In genomic region chr10:39898874-39899371, GRCm38 (mm10) we compare ENCODE assay signal across 8 mouse cellular contexts. TPM values are rescaled to one million over a fixed set of nuclear protein-coding genes. Genes with fewer than 3 reads are reported as not detected.
DNase-seq lines count a peak whose midpoint lies in the region; ATAC-seq lines count a peak whose summit lies in the region.

TSS of gene Mfsd4b4 (minus strand) at chr10:39899238.

- no peaks in the 10 kb centered on the region for H3K9me3 ChIP-seq in hindbrain, embryonic 16.5 days (ENCODE audit: control insufficient read depth, low read length)

- H3K79me2 ChIP-seq in macrophage (ENCODE audit: inconsistent target), result no peaks in the 10 kb centered on the region

- H3K27me3 ChIP-seq in hindbrain, embryonic 16.5 days (replicated peaks; ENCODE audit: control insufficient read depth, insufficient read depth, low read length), result no peaks in the 10 kb centered on the region

- under 1% methylated on average over 40 of the region's 41 CpGs for WGBS in hindbrain, embryonic 16.5 days
- WGBS in macrophage (ENCODE audit: missing documents), result 2% methylated on average over 39 of the region's 41 CpGs

- H3K27ac ChIP-seq in hindbrain, embryonic 16.5 days (ENCODE audit: low read depth, low read length), result peak within 1 kb of the TSS; percentile 81
- H3K27ac ChIP-seq in macrophage, result peak within 1 kb of the TSS; percentile 57

- H3K4me1 ChIP-seq in hindbrain, embryonic 16.5 days (ENCODE audit: control insufficient read depth, insufficient read depth, low read depth, low read length), result peaks cover 5% of the 10 kb centered on the region; the same call in 1 of the 2 replicates

- no peaks in the 10 kb centered on the region for H3K36me3 ChIP-seq in hindbrain, embryonic 16.5 days (ENCODE audit: control insufficient read depth, insufficient read depth, low read length)
- no peaks in the 10 kb centered on the region for H3K36me3 ChIP-seq in macrophage (ENCODE audit: inconsistent target)

- ATAC-seq in hindbrain, embryonic 16.5 days, result peak; percentile 98

- DNase-seq in WW6 (ENCODE audit: low read depth, low spot score), result peak; percentile 80
- peak; percentile 56 to 71 for DNase-seq in cerebellum, postnatal 4 days (ENCODE audit: low spot score in 2 of 2)
- DNase-seq in gastrocnemius, adult 18-20 months (ENCODE audit: low spot score), result peak; percentile 84
- DNase-seq in left cerebral cortex, adult 18-20 months (ENCODE audit: low spot score in 2 of 2), result peak; percentile 85 to 90
- DNase-seq in right cerebral cortex, adult 18-20 months, result peak; percentile 92
- DNase-seq in urinary bladder, postnatal 10 days (ENCODE audit: low spot score), result peak; percentile 42

- peak within 1 kb of the TSS; percentile 81 for H3K9ac ChIP-seq in hindbrain, embryonic 16.5 days (ENCODE audit: low read depth, low read length)

- peak within 1 kb of the TSS; percentile 73 for H3K4me2 ChIP-seq in hindbrain, embryonic 16.5 days (ENCODE audit: low read length)

- peak within 1 kb of the TSS; percentile 66 for H3K4me3 ChIP-seq in hindbrain, embryonic 16.5 days (ENCODE audit: low read length)
- peak within 1 kb of the TSS; percentile 49 for H3K4me3 ChIP-seq in macrophage (ENCODE audit: inconsistent target)

RNA-seq across cellular contexts. Expression of gene Mfsd4b4, which starts in this region (rescaled TPM):
- total RNA-seq in gastrocnemius, adult 18-20 months (2021), result 1 to 10 TPM; 2.5 to 2.8 TPM
- polyA plus RNA-seq in hindbrain, embryonic 16.5 days (2015; fragmentation: Nextera tagmentation; extraction: Ambion mirVana), result 3.2 and 3.3 TPM in 2 replicates
- total RNA-seq in left cerebral cortex, adult 18-20 months (2021), result 1 to 10 TPM; 7.2 to 7.4 TPM
- 10 to 100 TPM in 17 of 26 experiments, 1 to 10 TPM in 9; 3.0 to 32.5 (median 15.8) TPM for total RNA-seq in macrophage (2018; cell fraction: chromatin; rRNA removed)
- total RNA-seq in macrophage (2018; cell fraction: cytosol; rRNA removed), result 1 to 10 TPM; 2.2 to 8.2 (median 6.0) TPM
- total RNA-seq in macrophage (2018; cell fraction: nucleus; rRNA removed), result 10 to 100 TPM in 19 of 26 experiments, 1 to 10 TPM in 7; 3.6 to 29.6 (median 15.3) TPM
- polyA plus RNA-seq in macrophage (2018), result 4.5 to 7.0 TPM (median 6.8 TPM) in 3 replicates

Comparison
In these comparisons a context has a peak if more than half of its experiments do, and no peak if none do; other contexts are left out.
1. Peak in every context shown above with its lines: DNase-seq, ATAC-seq, H3K4me3 ChIP-seq and H3K27ac ChIP-seq.
2. DNase-seq: peak in every context shown above with its lines; median percentile 92 in right cerebral cortex, adult 18-20 months; 88 in left cerebral cortex, adult 18-20 months; 84 in gastrocnemius, adult 18-20 months; 80 in WW6; 64 in cerebellum, postnatal 4 days; 42 in urinary bladder, postnatal 10 days.